Comparison of ENCODE assay signal across 23 mouse cellular contexts in genomic region chr9:117092177-117092555, GRCm38 (mm10).
"Had no signal": no experiment of that assay in that cellular context is flagged by ENCODE, and none has a peak within 500 bp of the region (broad histone marks: within the 10 kb centered on the region; RNA-seq: fewer than 3 reads in every experiment).

No protein-coding gene starts in this region.

- H3K4me2 ChIP-seq: heart, embryonic 12.5 days; hindbrain, embryonic 13.5 days; hindbrain, embryonic 15.5 days; kidney, embryonic 15.5 days; limb, embryonic 13.5 days; limb, embryonic 15.5 days had no signal

- H3K9me3 ChIP-seq: heart, embryonic 12.5 days; hindbrain, embryonic 13.5 days; hindbrain, embryonic 15.5 days; kidney, embryonic 15.5 days; limb, embryonic 13.5 days; limb, embryonic 15.5 days had no signal

- H3K4me1 ChIP-seq: heart, embryonic 12.5 days; limb, embryonic 15.5 days had no signal

- H3K36me3 ChIP-seq: heart, embryonic 12.5 days; hindbrain, embryonic 13.5 days; hindbrain, embryonic 15.5 days; limb, embryonic 15.5 days had no signal

- DNase-seq: forebrain, postnatal 0 days; gastrocnemius, postnatal 14 days; gastrocnemius, postnatal 36 days; heart, adult 18-20 months; heart, postnatal 10 days; heart, postnatal 36 days; kidney, adult 11 months; kidney, adult 2 months; kidney, adult 9 months; kidney, postnatal 14 days; kidney, postnatal 36 days; layer of hippocampus, adult 9-11 months; layer of hippocampus, postnatal 36 days; left cerebral cortex, postnatal 4 days had no signal

- ATAC-seq: forebrain, postnatal 0 days; hindbrain, postnatal 0 days; intestine, embryonic 16.5 days had no signal

- H3K4me3 ChIP-seq: heart, embryonic 12.5 days; hindbrain, embryonic 13.5 days; hindbrain, embryonic 15.5 days; kidney, embryonic 15.5 days; limb, embryonic 13.5 days; limb, embryonic 15.5 days had no signal

- H3K27me3 ChIP-seq: heart, embryonic 12.5 days; hindbrain, embryonic 13.5 days; hindbrain, embryonic 15.5 days; kidney, embryonic 15.5 days; limb, embryonic 13.5 days; limb, embryonic 15.5 days had no signal

- H3K27ac ChIP-seq: hindbrain, embryonic 13.5 days; hindbrain, embryonic 15.5 days; hindbrain, postnatal 0 days; kidney, embryonic 15.5 days; kidney, postnatal 0 days; limb, embryonic 13.5 days; limb, embryonic 15.5 days had no signal

- H3K9ac ChIP-seq: forebrain, postnatal 0 days; heart, embryonic 12.5 days; hindbrain, embryonic 13.5 days; hindbrain, embryonic 15.5 days; kidney, embryonic 15.5 days; limb, embryonic 13.5 days; limb, embryonic 15.5 days had no signal
